Mouse (Mus musculus): ENCODE measurements around the gene Agbl4. TPM values are rescaled to one million over a fixed set of nuclear protein-coding genes. Genes with fewer than 3 reads are reported as not detected.

Agbl4 gene
- total and polyA plus RNA-seq, 3 experiments, result not detected

GRCm38 (mm10) chr4:111284625-111285024 is 887.2 kb downstream of the Agbl4 start:
- H3K9ac ChIP-seq (ENCODE audit: insufficient read depth, low read depth), result no peak overlapping the region
- H3K4me1 ChIP-seq (ENCODE audit: control insufficient read depth in 1 of 2, insufficient read depth in 2 of 2), result no peaks in the 10 kb centered on the region
- H3K27ac ChIP-seq (ENCODE audit: insufficient read depth, low read depth), result no peak overlapping the region
- H3K36me3 ChIP-seq (replicated peaks in 1 of 2; ENCODE audit: control insufficient read depth in 1 of 2, insufficient read depth in 1 of 2, low read length in 1 of 2), result no peaks in the 10 kb centered on the region
- dilution Hi-C loops (cut with MboI; ENCODE audit: extremely low pct_ligation_motif_present, extremely low pct_unique_long_range_greater_than_20kb, low sequenced_read_pairs), result no loop called here
- no peak overlapping the region for H3K4me2 ChIP-seq (ENCODE audit: insufficient read depth, low read depth, poor library complexity, severe bottlenecking)
- DNase-seq (ENCODE audit: extremely low read depth), result no peak
- H3K9me3 ChIP-seq (replicated peaks; ENCODE audit: low read length), result no peaks in the 10 kb centered on the region
- TF ChIP-seq UBTF (IDR thresholded peaks at IDR 0.05; ENCODE audit: low read depth, low read length) (no peak), ELF1 (IDR thresholded peaks at IDR 0.05; ENCODE audit: low read depth, low read length) (no peak), CTCF (conservative IDR thresholded peaks at IDR 0.05 in 1 of 2, IDR thresholded peaks at IDR 0.05 in 1 of 2; ENCODE audit: low read depth in 2 of 2, low read length in 2 of 2) (no peak), GABPA (IDR thresholded peaks at IDR 0.05; ENCODE audit: insufficient replicate concordance, low read depth, low read length) (no peak), MEF2A (IDR thresholded peaks at IDR 0.05; ENCODE audit: borderline replicate concordance, low read depth, low read length) (no peak), ETS1 (conservative IDR thresholded peaks at IDR 0.05; ENCODE audit: low read depth, low read length) (no peak), MAX (IDR thresholded peaks at IDR 0.05; ENCODE audit: low read length) (no peak), ZMIZ1 (IDR thresholded peaks at IDR 0.05; ENCODE audit: low read depth, low read length) (no peak), RCOR1 (conservative IDR thresholded peaks at IDR 0.05; ENCODE audit: low read depth, low read length) (no peak), PAX5 (IDR thresholded peaks at IDR 0.05; ENCODE audit: low read length) (no peak)
- no peak overlapping the region for H3K4me3 ChIP-seq (replicated peaks in 1 of 3; ENCODE audit: low read depth in 2 of 3, low read length in 2 of 3, poor library complexity in 1 of 3)
- H3K27me3 ChIP-seq (replicated peaks), result no peaks in the 10 kb centered on the region
- H3K79me2 ChIP-seq (replicated peaks; ENCODE audit: control insufficient read depth, extremely low read depth, insufficient read depth, poor library complexity, severe bottlenecking), result no peaks in the 10 kb centered on the region
- in situ Hi-C loops (cut with MboI; ENCODE audit: low pct_ligation_motif_present, low pct_unique_long_range_greater_than_20kb, low sequenced_read_pairs), result no loop called here

DNA sequence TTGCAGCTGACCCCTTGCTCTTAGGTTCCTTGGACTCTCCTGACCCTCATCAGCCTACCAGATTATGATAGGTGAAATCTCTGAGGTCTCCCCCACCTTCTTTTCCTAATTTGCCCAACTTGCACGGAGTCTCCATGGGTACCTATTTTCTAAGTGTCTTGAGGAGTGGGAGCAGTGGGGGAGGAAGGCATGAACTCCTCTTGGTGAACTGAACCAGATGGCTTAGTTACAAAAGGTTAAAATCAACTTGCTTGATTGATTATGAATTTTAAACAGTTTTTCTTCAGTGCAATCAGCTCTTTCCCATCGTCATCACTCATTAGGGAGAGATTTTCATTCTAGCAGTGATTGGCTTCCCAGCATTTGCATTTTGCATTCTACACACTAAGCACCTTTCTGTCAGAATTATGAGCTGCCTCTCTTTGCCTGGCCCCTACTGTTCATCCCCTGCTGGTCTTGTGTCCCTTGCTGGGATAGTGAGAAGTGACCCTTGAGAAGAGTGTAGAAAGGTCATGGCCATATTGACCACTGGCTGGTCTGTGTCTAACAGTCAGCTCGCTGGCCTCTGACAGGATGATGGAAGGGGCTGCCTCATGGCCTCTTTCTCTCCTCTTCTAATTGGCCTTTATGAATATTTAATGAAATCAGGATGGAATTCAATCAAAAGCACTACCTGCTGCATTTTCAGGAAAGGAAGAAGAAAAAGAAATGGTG is 897.2 kb downstream of the Agbl4 start:
- H3K4me3 ChIP-seq (replicated peaks in 1 of 3; ENCODE audit: low read depth in 2 of 3, low read length in 2 of 3, poor library complexity in 1 of 3), result no peak overlapping the region
- dilution Hi-C loops (cut with MboI; ENCODE audit: extremely low pct_ligation_motif_present, extremely low pct_unique_long_range_greater_than_20kb, low sequenced_read_pairs), result no loop called here

More for the DNA sequence above, 897.2 kb downstream of the Agbl4 start:
- Histone ChIP-seq H3K79me2 (replicated peaks; ENCODE audit: control insufficient read depth, extremely low read depth, insufficient read depth, poor library complexity, severe bottlenecking) (no peaks in the 10 kb centered on the region), H3K9ac (ENCODE audit: insufficient read depth, low read depth) (no peak overlapping the region), H3K27ac (ENCODE audit: insufficient read depth, low read depth) (no peak overlapping the region), H3K9me3 (replicated peaks; ENCODE audit: low read length) (no peaks in the 10 kb centered on the region), H3K27me3 (replicated peaks) (no peaks in the 10 kb centered on the region), H3K4me1 (ENCODE audit: control insufficient read depth in 1 of 2, insufficient read depth in 2 of 2) (no peaks in the 10 kb centered on the region), H3K36me3 (replicated peaks in 1 of 2; ENCODE audit: control insufficient read depth in 1 of 2, insufficient read depth in 1 of 2, low read length in 1 of 2) (no peaks in the 10 kb centered on the region), H3K4me2 (ENCODE audit: insufficient read depth, low read depth, poor library complexity, severe bottlenecking) (no peak overlapping the region)
- no peak for TF ChIP-seq MAZ (IDR thresholded peaks at IDR 0.05; ENCODE audit: low read depth, low read length)
- TF ChIP-seq SMC3 (IDR thresholded peaks at IDR 0.05; ENCODE audit: low read depth, low read length), result no peak
- no peak for TF ChIP-seq MAX (IDR thresholded peaks at IDR 0.05; ENCODE audit: low read length)
- no peak for TF ChIP-seq BHLHE40 (IDR thresholded peaks at IDR 0.05; ENCODE audit: low read depth, low read length)
- TF ChIP-seq USF2 (conservative IDR thresholded peaks at IDR 0.05; ENCODE audit: low read depth, low read length), result no peak
- no peak for TF ChIP-seq MXI1 (IDR thresholded peaks at IDR 0.05; ENCODE audit: low read depth, low read length)
- no peak for TF ChIP-seq IRF4 (IDR thresholded peaks at IDR 0.05; ENCODE audit: low read depth, low read length)
- TF ChIP-seq E2F4 (IDR thresholded peaks at IDR 0.05; ENCODE audit: insufficient replicate concordance, low read depth, low read length), result no peak
- TF ChIP-seq ZC3H11A (IDR thresholded peaks at IDR 0.05; ENCODE audit: low read depth, low read length), result no peak
- in situ Hi-C loops (cut with MboI; ENCODE audit: low pct_ligation_motif_present, low pct_unique_long_range_greater_than_20kb, low sequenced_read_pairs), result no loop called here
- no peak for DNase-seq (ENCODE audit: extremely low read depth)
